Mouse (Mus musculus) midbrain, embryonic 16.5 days (tissue): Measurements from ENCODE around the gene Gpr146. TPM values are rescaled to one million over a fixed set of nuclear protein-coding genes. Genes with fewer than 3 reads are reported as not detected.
"Not testable (repeated sequence)": the region's sequence is repeated elsewhere in the genome, so short reads cannot be mapped to it uniquely, and the experiment has no call there.

Experiments used
- ATAC-seq: fragments of 200-750 bp; cut with Nextera tagmentation; 2 replicates; pipeline ENCODE4 v1.8.0; 2017; ENCODE audit warnings: moderate TSS enrichment
- H3K27ac ChIP-seq: fragments of 300-500 bp; sonication (generic); 2 replicates; pipeline ENCODE4 v1.5.1; 2014; ENCODE audit warnings: mild to moderate bottlenecking, low read length, mixed read lengths
- H3K27me3 ChIP-seq: fragments of 300-500 bp; sonication (generic); 2 replicates; pipeline ENCODE4 v1.6.1; 2014; ENCODE audit warnings: low read depth, low read length, mixed read lengths; ENCODE audit not compliant: control insufficient read depth, insufficient read depth
- H3K36me3 ChIP-seq: fragments of 300-500 bp; sonication (generic); 2 replicates; pipeline ENCODE4 v1.6.1; 2014; ENCODE audit warnings: mild to moderate bottlenecking, low read length, moderate library complexity, mixed read lengths; ENCODE audit not compliant: control insufficient read depth, insufficient read depth
- H3K4me1 ChIP-seq: fragments of 300-500 bp; sonication (generic); 2 replicates; pipeline ENCODE4 v1.6.1; 2014; ENCODE audit warnings: mild to moderate bottlenecking, low read length, mixed read lengths; ENCODE audit not compliant: control insufficient read depth, insufficient read depth
- H3K4me2 ChIP-seq: fragments of 300-500 bp; sonication (generic); 2 replicates; pipeline ENCODE4 v1.6.1; 2014; ENCODE audit warnings: mild to moderate bottlenecking, low read length, mixed read lengths
- H3K4me3 ChIP-seq: fragments of 300-500 bp; sonication (generic); 2 replicates; pipeline ENCODE4 v1.5.1; 2014; ENCODE audit warnings: low read depth, mild to moderate bottlenecking, low read length, moderate library complexity, mixed read lengths
- H3K9ac ChIP-seq: fragments of 300-500 bp; sonication (generic); 2 replicates; pipeline ENCODE4 v1.6.1; 2014; ENCODE audit warnings: low read depth, low read length, mixed read lengths
- H3K9me3 ChIP-seq: fragments of 300-500 bp; sonication (generic); replicated peaks from 2 replicates; pipeline ENCODE4 v1.6.1; 2014; ENCODE audit warnings: mild to moderate bottlenecking, low read length, mixed read lengths; ENCODE audit not compliant: control insufficient read depth, poor library complexity, severe bottlenecking
- WGBS: fragments of 180-500 bp; shearing (Covaris S2); extraction: QIAGEN DNeasy Blood & Tissue Kit; methylation state at CpG from one replicate; pipeline ENCODE4 v1.1.7; 2014; 5-methylcytosine and 5-hydroxymethylcytosine counted together
- polyA plus RNA-seq: library from polyadenylated mRNA; unstranded; fragments of >200 nt; fragmentation: Nextera tagmentation; extraction: Ambion mirVana; gene quantifications from 2 replicates; pipeline ENCODE4 v1.2.1, GENCODE M21; 2015

The Gpr146 gene
- 2.5 and 2.9 TPM in 2 replicates for polyA plus RNA-seq

DNA sequence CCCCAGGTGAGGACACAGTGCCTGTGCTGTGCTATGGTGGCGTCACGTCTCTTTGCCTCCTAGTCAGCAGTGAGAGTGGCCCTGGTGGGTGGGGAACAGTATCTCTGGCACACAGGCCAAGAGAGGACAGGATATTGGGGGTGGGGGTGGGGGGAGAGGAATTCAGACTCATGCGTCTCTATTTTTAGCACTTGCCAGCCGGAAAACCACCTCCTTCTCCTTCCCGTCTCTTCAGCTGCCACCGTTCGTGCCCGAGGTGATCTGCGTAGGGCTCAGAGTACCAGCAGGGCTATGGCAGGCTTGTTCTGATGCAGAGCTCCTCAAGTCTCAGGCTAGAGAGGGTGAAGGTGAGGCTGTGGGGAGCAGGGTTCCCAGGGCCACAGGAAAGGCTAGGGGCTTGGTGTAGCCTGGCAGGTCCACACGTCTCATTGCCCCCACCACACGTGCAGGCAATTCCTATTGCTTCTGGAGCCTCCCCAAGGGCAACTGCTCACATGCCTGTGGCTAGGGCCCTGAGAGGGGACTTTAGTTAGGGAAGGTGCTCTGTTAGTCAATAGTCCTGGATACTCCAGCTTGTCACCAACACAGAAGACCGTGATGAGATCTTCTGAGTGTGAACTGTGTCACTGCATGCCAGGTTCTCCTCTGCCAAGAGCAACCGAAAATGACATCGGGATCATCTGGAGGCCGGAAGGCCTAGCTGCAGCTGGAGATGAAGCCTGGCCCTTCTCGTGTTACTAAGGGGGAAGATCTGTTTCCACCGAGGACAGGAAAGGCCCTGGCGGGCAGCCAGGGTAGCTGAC, at the start of gene Gpr146:
TSS of gene Gpr146 (plus strand) at position 230 of the 803 bp plus-strand sequence.
- 86% methylated on average over 18 of the region's 18 CpGs for whole genome bisulfite sequencing
- H3K27ac ChIP-seq = no peak within 1 kb of the TSS; the same call in 1 of the 2 replicates
- ATAC-seq = no peak

DNA sequence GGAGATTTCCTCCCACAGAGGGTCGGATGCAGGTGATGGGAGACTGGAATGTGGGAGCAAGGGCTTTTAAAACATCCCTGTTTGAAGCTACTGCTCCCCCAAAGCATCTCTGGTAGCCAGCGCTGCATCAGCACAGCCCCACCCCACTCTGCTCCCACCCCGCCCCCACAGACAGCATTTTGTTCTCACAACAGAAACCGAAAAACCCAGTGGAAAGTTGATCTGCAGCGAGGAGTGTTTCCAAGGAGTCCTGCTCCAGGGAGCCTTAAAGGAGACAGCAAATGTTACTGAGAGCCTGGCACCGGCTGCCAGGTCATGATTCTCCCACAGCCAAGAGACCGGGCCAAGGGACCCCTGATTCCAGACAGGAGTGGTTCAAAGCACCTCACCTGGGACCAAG, 46.7 kb upstream of the Gpr146 start:
- Histone ChIP-seq H3K9ac (no peak overlapping the region), H3K4me1 (peaks cover 1% of the 10 kb centered on the region; the same call in 1 of the 2 replicates), H3K27me3 (peaks cover 2% of the 10 kb centered on the region; the same call in 1 of the 2 replicates), H3K4me2 (no peak overlapping the region), H3K27ac (no peak overlapping the region), H3K9me3 (no peaks in the 10 kb centered on the region), H3K4me3 (no peak overlapping the region), H3K36me3 (peaks cover 3% of the 10 kb centered on the region; the same call in 1 of the 2 replicates)
- 70% methylated on average over 7 of the region's 7 CpGs for WGBS
- ATAC-seq = no peak

More for the DNA sequence above, at the start of gene Gpr146:
- peaks cover 14% of the 10 kb centered on the region for H3K4me1 ChIP-seq
- no peaks in the 10 kb centered on the region for H3K36me3 ChIP-seq
- no peak within 1 kb of the TSS for H3K9ac ChIP-seq
- H3K27me3 ChIP-seq = no peaks in the 10 kb centered on the region
- H3K9me3 ChIP-seq = no peaks in the 10 kb centered on the region
- no peak within 1 kb of the TSS for H3K4me3 ChIP-seq
- no peak within 1 kb of the TSS for H3K4me2 ChIP-seq

DNA sequence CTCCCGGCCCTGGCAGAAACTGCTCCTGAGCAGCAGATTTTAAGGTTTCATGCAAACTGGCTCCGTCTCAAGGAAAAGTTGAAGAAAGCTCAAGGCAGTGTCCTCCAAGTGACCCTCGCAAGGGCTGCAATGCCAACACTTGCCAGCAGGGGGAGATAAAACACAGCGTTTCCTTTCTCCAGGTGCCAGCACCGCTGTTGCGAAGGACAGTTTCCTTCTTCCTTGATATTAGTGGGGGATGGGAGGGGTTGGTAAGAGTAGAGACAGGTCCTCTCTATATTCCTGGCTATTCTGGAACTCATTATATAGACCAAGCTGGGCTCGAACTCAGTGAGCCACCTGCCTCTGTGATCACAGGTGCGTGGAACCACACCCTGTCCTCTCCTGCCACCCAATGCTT, 45.8 kb upstream of the Gpr146 start:
- no peak overlapping the region for H3K4me2 ChIP-seq
- no peaks in the 10 kb centered on the region for H3K9me3 ChIP-seq
- no peaks in the 10 kb centered on the region for H3K4me1 ChIP-seq
- WGBS = 19% methylated on average over 8 of the region's 8 CpGs
- no peak overlapping the region for H3K27ac ChIP-seq
- H3K27me3 ChIP-seq = no peaks in the 10 kb centered on the region; the same call in 1 of the 2 replicates
- H3K4me3 ChIP-seq = no peak overlapping the region
- peaks cover 6% of the 10 kb centered on the region; the same call in 1 of the 2 replicates for H3K36me3 ChIP-seq
- no peak overlapping the region for H3K9ac ChIP-seq
- no peak for ATAC-seq

DNA sequence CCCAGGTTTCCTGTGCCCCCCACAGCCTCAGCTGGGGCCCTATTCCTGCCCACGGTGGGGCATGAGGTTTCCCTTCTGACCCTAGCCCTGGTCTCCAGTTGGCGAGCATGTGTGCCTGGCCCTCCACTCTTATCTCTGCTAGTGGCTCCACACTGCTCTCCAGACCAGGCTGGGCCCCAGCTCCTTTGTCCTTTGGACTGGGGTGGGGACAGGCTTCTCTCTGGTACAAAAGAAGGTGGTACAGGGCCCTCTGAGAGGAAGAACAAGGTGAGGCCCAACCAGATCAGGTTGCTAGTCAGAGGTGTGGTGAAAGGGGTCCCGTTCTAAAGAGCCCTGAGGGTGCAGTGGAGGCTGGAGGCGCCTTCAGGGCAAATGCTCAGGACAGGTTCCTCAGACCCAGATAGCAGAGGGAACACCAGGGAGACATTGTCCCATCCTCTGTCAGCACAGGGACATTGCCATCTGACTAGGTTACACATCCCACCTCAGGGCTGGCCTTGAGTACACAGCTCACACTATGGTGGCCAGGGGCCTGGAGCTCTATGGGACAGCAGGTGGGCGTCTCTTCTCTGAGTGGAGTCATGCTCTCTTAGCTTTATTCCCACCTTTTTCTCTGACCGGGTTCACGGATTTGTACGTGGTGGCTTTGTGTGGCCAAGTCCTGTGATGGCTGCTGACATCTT, 44.8 kb upstream of the Gpr146 start:
- Histone ChIP-seq H3K9ac (no peak overlapping the region), H3K4me3 (no peak overlapping the region), H3K27me3 (no peaks in the 10 kb centered on the region; the same call in 1 of the 2 replicates), H3K36me3 (peaks cover 11% of the 10 kb centered on the region; the same call in 1 of the 2 replicates), H3K27ac (no peak overlapping the region), H3K4me1 (no peaks in the 10 kb centered on the region), H3K9me3 (no peaks in the 10 kb centered on the region), H3K4me2 (no peak overlapping the region)
- 87% methylated on average over 8 of the region's 8 CpGs for WGBS
- no peak for ATAC-seq

DNA sequence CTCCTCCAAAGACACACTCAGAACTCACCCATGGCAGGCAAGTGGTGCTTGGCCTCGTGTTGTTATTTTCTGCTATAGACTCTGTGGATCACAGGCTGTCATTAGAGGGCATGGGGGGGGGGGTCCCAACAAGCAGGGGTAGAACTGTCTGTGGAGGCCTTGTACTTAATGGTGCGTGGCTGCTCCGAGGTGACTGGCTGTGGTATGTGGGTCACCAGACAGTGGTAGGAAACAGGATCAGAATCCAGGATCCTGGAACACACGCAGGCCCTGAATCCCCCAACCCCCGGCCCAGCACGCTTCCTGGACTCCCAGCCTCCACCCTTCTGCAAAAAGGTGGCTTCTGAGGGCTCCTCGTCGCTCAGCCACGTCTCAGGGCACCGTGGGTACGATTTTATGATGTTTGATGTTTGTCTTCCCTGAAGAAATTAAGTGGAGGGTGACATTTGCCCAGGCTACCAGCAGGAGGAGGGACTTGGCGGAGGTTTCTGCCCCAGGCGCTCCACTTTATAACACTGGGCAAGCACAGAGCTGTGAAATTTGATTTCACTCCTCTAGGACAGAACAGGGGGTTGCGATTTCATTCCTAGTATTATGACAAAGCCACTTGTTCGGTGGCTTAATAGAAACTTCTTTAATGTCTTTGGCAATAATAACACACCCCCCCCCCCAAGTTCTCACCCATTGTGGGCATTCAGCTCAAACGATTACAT, 44.0 kb upstream of the Gpr146 start:
- H3K4me3 ChIP-seq = no peak overlapping the region
- no peak overlapping the region for H3K9ac ChIP-seq
- no peaks in the 10 kb centered on the region for H3K4me1 ChIP-seq
- peaks cover 15% of the 10 kb centered on the region for H3K36me3 ChIP-seq
- 76% methylated on average over 16 of the region's 16 CpGs for WGBS
- no peaks in the 10 kb centered on the region for H3K9me3 ChIP-seq
- no peak for ATAC-seq
- H3K27ac ChIP-seq = no peak overlapping the region
- no peaks in the 10 kb centered on the region; the same call in 1 of the 2 replicates for H3K27me3 ChIP-seq
- no peak overlapping the region for H3K4me2 ChIP-seq

DNA sequence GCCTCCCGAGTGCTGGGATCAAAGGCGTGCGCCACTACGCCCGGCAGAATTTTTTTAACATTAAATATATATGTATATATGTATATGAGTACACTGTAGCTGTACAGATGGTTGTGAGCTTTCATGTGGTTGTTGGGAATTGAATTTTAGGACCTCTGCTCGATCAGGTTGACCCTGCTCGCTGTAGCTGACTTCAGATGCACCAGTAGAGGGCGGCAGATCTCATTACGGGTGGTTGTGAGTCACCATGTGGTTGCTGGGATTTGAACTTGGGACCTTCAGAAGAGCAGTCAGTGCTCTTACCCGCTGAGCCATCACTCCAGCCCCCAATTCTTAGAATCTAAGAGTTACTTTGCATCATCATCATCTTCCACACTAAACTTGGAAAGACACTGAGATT, 43.1 kb upstream of the Gpr146 start:
- not testable (repeated sequence) for H3K9ac ChIP-seq
- 86% methylated on average over 10 of the region's 10 CpGs for WGBS

DNA sequence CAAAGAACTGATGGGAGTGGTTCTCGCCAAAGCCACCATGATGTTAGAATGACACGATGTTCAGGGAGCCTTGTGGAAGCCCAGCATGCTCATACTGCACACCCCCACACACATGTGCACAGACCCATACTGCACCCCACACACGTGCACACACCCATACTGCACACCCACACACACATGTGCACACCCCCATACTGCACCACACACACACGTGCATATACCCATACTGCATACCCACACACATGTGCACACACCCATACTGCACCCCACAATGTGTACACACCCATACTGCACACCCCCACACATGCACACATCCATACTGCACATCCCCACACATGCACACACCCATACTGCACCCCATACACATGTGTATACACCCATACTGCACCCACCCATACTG, 41.9 kb upstream of the Gpr146 start:
- WGBS = 99% methylated on average over 4 of the region's 4 CpGs
- Histone ChIP-seq H3K36me3 (peaks cover 26% of the 10 kb centered on the region), H3K4me2 (no peak overlapping the region), H3K27ac (no peak overlapping the region), H3K4me3 (no peak overlapping the region), H3K9me3 (no peaks in the 10 kb centered on the region), H3K27me3 (no peaks in the 10 kb centered on the region), H3K4me1 (no peaks in the 10 kb centered on the region), H3K9ac (no peak overlapping the region)
- no peak for ATAC-seq

More for the DNA sequence above, 43.1 kb upstream of the Gpr146 start:
- not testable (repeated sequence) for H3K4me2 ChIP-seq, H3K4me1 ChIP-seq, H3K27me3 ChIP-seq, H3K9me3 ChIP-seq, H3K27ac ChIP-seq, ATAC-seq, H3K4me3 ChIP-seq
- peaks cover 21% of the 10 kb centered on the region for H3K36me3 ChIP-seq

DNA sequence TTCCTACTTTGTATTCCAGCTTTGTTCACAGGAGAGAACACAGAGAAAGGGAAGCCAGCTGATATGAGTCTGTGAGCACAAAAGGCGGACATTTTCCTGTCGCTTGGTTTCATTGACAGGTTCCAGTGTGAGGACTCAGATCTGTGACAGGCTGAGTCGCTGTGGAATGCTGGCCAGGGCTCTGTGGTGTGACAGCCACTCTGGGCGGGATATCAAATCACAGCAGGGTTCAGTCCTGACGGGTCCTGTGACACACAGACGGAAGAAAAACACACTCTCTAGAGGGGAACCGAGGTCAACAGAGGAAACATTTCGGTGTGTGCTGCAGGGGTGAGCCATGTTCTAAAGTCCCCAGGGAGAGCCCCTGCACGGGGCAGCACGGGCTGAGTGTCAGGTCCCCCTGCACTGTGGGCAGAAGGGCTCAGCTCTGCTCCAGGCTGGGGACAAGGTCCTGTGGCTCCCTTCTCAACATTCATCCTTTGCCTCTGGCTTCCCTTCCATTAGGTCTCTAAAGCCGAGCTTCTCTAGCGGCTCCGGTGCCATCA, 39.6 kb upstream of the Gpr146 start:
- Histone ChIP-seq H3K36me3 (peaks cover 36% of the 10 kb centered on the region), H3K4me2 (no peak overlapping the region), H3K9me3 (no peaks in the 10 kb centered on the region), H3K4me1 (no peaks in the 10 kb centered on the region), H3K9ac (no peak overlapping the region), H3K4me3 (no peak overlapping the region), H3K27ac (no peak overlapping the region), H3K27me3 (no peaks in the 10 kb centered on the region)
- 79% methylated on average over 13 of the region's 13 CpGs for WGBS
- no peak for ATAC-seq
